Mouse (Mus musculus): ENCODE data around the gene Ugt1a10.
"Not testable (repeated sequence)": the region's sequence is repeated elsewhere in the genome, so short reads cannot be mapped to it uniquely, and the experiment has no call there.

The Ugt1a10 gene

DNA sequence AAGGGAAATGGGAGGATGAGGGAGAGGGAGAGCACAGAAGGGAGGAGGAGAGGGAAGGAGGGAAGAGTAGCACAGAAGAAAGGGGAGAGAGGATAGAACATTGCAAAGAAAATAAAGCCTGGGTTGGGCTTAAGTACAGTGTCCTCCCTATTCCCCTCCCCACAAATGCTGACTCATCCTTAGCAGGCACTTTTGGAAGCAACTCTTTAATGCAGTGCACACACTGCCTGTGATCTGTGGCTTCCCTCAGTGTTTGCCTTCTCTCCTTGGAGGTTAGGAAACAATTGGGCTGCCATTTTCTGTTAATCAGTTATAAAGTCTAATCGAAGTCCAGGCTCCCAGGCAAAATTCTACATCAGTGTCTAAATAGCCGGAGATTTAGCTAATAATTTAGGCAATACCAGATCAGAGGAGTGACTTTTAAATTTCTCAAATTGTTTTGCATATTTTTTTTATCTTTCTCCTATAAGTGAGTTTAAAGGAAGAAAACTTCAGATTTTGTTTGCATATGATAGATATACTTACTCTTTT, 53.9 kb downstream of the Ugt1a10 start:
- not testable (repeated sequence) for H3K36me3 ChIP-seq (ENCODE audit: control insufficient read depth, insufficient read depth, low read length, poor library complexity, severe bottlenecking); DNase-seq (ENCODE audit: low read depth, low spot score); H3K27me3 ChIP-seq (ENCODE audit: control insufficient read depth, insufficient read depth, low read length, poor library complexity, severe bottlenecking)

DNA sequence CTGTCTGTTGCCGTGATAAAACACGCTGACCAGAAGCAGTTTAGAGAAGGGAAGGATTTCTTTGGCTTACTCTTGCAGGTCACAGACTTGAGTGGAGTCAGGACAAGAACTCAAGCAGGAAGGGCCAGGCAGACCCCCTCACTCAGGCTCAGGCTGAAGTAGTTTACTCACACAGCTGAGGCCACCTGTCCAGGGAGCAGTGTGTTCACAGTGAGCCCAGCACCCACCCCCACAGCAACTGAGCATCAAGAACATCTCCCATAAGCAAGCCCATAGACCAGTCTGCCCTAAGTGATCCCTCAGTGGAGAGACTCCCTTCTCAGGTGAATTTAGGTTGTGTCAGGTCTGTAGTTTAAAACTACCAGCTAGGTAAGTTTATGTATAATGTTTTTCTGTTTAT, 54.4 kb downstream of the Ugt1a10 start:
- H3K36me3 ChIP-seq (ENCODE audit: control insufficient read depth, insufficient read depth, low read length, poor library complexity, severe bottlenecking); H3K27me3 ChIP-seq (ENCODE audit: control insufficient read depth, insufficient read depth, low read length, poor library complexity, severe bottlenecking); DNase-seq (ENCODE audit: low read depth, low spot score): not testable (repeated sequence)

DNA sequence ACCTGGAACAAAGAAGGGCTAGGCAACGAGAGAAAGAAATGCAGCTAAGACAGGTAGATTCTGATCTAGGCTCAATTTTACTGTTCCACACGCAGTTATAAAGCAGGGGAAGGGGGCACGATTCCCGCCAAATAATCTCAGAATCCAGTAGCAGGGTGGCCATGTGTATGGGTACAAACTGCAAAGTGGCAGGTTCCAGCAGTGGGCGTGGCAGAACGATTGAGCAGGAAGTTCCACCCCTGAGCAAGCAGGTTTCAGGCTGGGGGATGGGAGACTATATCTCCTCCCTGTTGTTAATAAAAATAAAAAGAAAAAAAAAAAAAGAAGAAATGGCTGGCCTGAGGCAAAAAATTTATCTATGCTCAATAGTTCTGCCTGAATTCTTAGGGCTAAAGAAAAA, 57.6 kb downstream of the Ugt1a10 start:
- not testable (repeated sequence) for DNase-seq (ENCODE audit: low read depth, low spot score); H3K27me3 ChIP-seq (ENCODE audit: control insufficient read depth, insufficient read depth, low read length, poor library complexity, severe bottlenecking); H3K36me3 ChIP-seq (ENCODE audit: control insufficient read depth, insufficient read depth, low read length, poor library complexity, severe bottlenecking)

DNA sequence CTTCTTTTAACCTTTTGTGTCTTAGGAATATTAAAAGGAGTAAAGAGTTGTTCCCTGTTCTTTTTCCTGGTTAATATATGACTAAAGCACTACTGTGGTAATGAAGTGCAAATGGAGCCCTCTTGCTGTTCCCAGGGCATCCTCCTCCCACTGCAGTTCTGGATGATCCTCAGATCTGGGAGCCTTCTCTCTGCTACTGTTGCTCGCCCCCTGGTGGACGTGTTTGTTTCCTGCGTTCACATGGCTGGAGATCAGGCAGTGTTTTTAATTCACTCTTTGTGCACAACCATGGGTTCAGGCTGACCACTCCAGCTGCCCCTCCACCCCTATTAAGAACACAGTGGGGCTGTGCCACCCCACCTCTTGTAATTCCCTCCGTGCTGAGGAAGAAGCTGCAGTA, 65.4 kb downstream of the Ugt1a10 start:
- not testable (repeated sequence) for H3K36me3 ChIP-seq (ENCODE audit: control insufficient read depth, insufficient read depth, low read length, poor library complexity, severe bottlenecking); DNase-seq (ENCODE audit: low read depth, low spot score); H3K27me3 ChIP-seq (ENCODE audit: control insufficient read depth, insufficient read depth, low read length, poor library complexity, severe bottlenecking)

DNA sequence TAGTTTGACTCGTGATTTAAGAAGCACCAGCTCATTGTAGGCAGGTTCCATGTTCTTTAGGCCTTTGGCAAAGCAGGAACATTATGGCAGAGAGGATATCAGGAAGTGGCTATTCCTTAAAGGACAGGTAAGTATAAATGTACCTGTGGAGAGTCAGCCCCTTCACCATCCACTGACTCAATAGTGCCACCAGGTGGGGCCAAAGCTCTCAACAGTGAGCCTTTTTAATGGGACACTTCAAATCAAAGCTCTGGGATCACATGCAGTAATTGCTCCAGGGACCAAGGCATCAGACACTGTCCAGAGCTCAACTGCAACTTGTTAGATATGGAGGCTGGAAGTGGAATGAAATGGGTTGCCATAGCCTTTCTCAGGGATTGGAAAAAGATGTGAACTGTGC, 66.3 kb downstream of the Ugt1a10 start:
- peak; percentile 11 for DNase-seq (ENCODE audit: low read depth, low spot score)
- H3K27me3 ChIP-seq (ENCODE audit: control insufficient read depth, insufficient read depth, low read length, poor library complexity, severe bottlenecking); H3K36me3 ChIP-seq (ENCODE audit: control insufficient read depth, insufficient read depth, low read length, poor library complexity, severe bottlenecking): not testable (repeated sequence)

DNA sequence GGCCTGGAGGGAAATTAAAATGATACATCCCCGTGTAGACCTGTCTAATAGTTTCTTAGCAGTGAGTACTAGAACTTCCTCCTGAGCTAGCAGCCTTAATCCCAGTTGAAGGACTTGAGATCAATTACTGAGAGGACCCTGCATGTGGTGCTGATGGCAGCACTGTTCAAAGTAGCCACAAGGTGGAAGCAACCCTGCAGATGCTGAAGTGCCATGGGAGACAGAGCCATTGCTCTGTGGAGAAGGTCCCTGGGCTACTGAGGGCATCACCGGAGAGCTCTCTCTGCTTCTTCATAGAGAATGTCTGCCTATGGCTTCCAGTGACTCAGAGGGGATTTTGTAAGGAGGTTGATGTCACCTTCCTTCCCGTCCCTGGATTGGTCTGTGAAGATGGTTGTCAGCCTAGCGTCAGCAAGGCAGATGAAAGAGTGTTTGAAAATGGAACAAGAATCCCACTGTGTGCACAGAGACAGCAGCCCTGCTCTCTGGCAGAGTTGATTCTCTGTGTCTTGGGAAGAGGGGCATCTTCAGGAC, 70.7 kb downstream of the Ugt1a10 start:
- H3K27me3 ChIP-seq (ENCODE audit: control insufficient read depth, insufficient read depth, low read length, poor library complexity, severe bottlenecking); DNase-seq (ENCODE audit: low read depth, low spot score); H3K36me3 ChIP-seq (ENCODE audit: control insufficient read depth, insufficient read depth, low read length, poor library complexity, severe bottlenecking): not testable (repeated sequence)

DNA sequence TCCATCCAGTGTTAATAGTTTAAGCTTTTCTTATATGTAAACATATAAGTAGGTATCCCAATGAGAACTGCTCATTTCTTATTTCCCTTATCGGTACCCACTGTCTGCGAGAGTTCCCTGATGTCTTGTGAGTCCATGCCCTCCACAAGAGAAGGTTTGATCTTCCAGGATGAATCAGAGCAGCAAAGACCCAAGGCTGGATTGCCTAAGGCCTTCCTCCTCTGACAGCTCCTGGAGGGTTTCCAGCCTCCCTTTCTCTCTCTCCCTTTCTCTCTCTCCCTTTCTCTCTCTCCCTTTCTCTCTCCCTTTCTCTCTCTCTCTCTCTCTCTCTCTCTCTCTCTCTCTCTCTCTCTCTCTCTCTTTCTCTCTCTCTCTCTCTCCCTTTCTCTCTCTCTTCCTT, 73.9 kb downstream of the Ugt1a10 start:
- DNase-seq (ENCODE audit: low read depth, low spot score); H3K27me3 ChIP-seq (ENCODE audit: control insufficient read depth, insufficient read depth, low read length, poor library complexity, severe bottlenecking): not testable (repeated sequence)

DNA sequence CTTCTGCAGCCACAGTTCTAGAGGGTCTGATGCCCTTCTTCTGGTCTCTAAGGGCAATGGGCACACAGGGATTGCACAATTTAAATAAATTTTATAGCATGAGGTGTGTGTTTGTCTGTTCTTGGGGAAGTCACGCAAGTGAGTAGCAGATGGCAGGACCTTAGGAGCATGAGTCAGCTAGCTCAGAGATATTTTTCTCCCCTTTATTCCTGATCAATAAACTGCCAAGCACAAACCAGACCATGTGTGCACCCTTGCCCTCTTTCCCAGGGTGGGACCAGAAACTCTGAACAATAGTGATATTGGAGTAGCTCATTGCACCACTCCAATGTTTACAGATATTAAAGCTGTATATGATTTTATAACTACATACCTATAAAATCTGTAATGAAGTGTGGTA, 75.0 kb downstream of the Ugt1a10 start:
- not testable (repeated sequence) for DNase-seq (ENCODE audit: low read depth, low spot score); H3K36me3 ChIP-seq (ENCODE audit: control insufficient read depth, insufficient read depth, low read length, poor library complexity, severe bottlenecking); H3K27me3 ChIP-seq (ENCODE audit: control insufficient read depth, insufficient read depth, low read length, poor library complexity, severe bottlenecking)

More for the DNA sequence above, 73.9 kb downstream of the Ugt1a10 start:
- H3K36me3 ChIP-seq (ENCODE audit: control insufficient read depth, insufficient read depth, low read length, poor library complexity, severe bottlenecking) = not testable (repeated sequence)

DNA sequence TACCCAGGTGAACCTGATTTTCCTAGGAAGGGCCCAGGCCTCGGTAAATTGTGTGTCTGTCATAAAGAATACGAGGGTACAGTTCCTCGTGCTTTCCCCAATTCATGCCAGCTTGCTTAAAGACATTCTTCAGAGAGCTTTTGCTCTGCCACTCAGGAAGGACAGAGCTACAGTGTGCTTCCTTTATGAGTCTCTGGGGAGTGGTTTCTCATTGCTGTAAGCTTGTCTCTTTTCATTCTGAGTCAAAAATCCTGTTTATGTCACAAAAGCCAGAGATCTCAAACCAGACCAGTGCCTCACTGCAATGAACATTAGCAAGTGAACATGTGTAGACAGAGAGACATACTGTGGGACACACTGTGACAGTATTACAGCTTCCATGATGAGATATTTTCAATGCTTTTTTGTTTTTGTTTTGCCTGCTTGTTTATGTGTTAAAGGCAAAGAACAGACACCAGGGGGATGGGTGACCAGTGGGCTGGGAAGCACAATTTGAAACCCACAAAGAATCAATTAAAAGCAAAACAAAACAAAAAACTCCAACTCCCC, 78.8 kb downstream of the Ugt1a10 start:
- DNase-seq (ENCODE audit: low read depth, low spot score) = no peak
- no peaks in the 10 kb centered on the region for H3K36me3 ChIP-seq (ENCODE audit: control insufficient read depth, insufficient read depth, low read length, poor library complexity, severe bottlenecking)
- H3K27me3 ChIP-seq (ENCODE audit: control insufficient read depth, insufficient read depth, low read length, poor library complexity, severe bottlenecking) = no peaks in the 10 kb centered on the region

DNA sequence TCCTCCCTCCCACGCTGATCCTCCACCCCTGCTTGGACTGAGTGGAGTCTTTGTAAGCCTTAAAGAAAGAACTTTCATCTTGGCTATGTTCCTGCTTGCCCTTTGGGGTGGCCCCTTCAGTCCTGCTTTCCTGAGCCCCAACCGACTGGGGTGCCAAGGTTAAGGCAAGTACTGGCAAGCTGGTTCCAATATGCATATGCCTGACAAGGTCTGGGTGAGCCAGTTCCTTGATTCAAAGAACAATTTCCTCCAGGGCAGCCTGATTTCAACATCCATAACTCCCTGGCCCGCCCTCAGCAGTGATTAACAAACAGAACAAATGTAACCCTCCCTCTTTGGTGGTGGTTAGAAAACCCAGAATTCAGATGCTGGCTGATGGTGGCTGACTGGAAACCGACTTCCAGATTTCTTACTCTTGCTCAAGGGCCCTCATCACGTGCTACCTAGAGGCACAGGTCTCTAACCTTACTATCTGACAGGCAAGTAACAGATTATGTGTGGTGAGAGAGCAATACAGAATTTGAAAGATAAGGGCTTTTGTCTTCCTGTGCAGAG, 79.3 kb downstream of the Ugt1a10 start, which contains the start of gene Ugt1a6a:
TSS of gene Ugt1a6a (plus strand) at position 353 of the 555 bp plus-strand sequence.
- not testable (repeated sequence) for H3K27me3 ChIP-seq (ENCODE audit: control insufficient read depth, insufficient read depth, low read length, poor library complexity, severe bottlenecking); H3K36me3 ChIP-seq (ENCODE audit: control insufficient read depth, insufficient read depth, low read length, poor library complexity, severe bottlenecking); DNase-seq (ENCODE audit: low read depth, low spot score)

DNA sequence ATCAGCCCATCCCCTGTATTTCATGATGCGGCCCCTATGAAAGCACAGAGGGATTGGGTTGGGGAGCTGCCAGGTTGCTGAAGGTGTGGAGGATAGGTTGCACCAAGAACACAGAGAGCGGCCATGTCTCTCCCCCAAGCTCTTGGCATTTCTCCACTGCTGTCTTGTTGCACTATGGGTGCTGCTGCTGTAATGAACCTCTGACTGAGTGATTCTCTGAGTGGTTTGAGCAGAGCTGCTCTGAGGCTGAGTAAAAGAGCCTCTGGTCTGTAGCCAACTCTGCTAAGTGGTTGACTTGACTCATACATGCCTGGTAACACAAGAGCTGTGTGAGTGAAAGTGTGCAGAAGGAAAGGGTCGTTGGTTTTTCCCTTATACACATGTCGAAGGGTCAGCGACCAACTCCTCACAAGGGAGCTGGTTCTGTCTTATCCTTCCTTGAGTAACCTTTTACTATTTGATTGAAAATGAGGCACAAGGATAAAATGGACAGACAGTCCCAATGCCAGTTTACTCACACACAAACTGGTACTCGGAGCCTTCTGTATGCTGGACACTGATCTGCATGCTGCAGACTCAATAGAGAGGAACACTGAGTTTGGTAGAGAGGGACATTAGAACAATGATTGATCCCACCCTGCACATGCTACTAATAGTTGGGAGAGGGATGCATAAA, 80.2 kb downstream of the Ugt1a10 start:
- not testable (repeated sequence) for H3K27me3 ChIP-seq (ENCODE audit: control insufficient read depth, insufficient read depth, low read length, poor library complexity, severe bottlenecking); H3K36me3 ChIP-seq (ENCODE audit: control insufficient read depth, insufficient read depth, low read length, poor library complexity, severe bottlenecking); DNase-seq (ENCODE audit: low read depth, low spot score)

DNA sequence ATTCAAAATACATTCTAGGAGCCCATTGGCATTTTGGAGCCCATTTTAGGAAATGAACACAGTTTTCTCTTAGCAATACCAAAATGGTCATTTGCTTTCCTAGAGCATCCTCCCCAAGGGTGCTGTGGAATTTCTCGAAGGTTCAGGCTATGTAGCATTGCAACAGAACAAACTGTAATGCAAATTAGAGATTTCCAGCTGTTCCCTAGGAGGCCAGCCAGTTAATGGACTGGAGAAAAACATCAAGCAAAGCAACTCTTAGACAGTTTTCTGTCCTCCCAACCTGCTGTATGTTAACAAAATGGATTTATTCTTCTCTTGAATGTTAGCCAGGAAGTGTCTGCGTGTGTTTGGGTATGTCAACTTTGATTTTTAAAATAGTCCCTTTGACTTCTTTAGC, 81.5 kb downstream of the Ugt1a10 start:
- DNase-seq (ENCODE audit: low read depth, low spot score) = no peak
- Histone ChIP-seq H3K27me3 (ENCODE audit: control insufficient read depth, insufficient read depth, low read length, poor library complexity, severe bottlenecking) (no peaks in the 10 kb centered on the region), H3K36me3 (ENCODE audit: control insufficient read depth, insufficient read depth, low read length, poor library complexity, severe bottlenecking) (no peaks in the 10 kb centered on the region)

DNA sequence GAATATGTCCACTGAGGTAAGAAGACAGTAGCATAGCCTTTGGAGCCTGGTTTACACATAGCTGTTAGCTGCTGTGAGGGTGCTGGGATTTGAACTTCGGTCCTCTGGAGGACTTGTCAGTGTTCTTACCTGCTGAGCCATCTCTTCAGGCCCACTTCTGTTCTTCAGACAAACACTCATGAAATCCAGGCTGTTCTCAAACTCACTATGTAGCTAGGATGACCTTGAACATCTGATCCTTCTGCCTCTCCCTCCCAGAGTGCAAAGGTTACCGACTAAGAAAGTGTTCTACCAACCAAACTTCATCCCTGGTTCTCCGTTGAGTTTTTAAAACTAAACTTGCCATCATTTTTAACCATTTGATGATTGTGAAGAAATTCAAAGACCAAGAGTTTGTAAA, 82.1 kb downstream of the Ugt1a10 start:
- DNase-seq (ENCODE audit: low read depth, low spot score) = no peak
- no peaks in the 10 kb centered on the region for H3K36me3 ChIP-seq (ENCODE audit: control insufficient read depth, insufficient read depth, low read length, poor library complexity, severe bottlenecking)
- H3K27me3 ChIP-seq (ENCODE audit: control insufficient read depth, insufficient read depth, low read length, poor library complexity, severe bottlenecking) = no peaks in the 10 kb centered on the region

DNA sequence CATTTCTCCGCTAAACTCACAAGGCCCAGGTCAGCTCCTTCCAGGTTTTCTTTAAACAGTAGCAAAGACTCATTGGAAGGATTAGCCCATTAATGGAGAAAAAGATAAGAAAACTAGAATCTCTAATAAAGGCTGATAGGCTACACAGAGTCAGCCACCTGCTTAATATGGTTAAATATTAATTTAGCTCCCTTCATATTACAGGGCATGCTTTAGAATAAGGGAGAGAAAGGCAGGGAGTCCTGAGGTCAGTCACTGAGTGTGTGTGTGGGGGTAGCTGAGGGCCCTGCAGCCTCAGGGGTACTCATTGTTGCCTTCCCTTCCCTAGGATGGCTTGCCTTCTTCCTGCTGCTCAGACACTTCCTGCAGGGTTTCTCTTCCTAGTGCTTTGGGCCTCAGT, 83.0 kb downstream of the Ugt1a10 start:
- no peak for DNase-seq (ENCODE audit: low read depth, low spot score)
- H3K36me3 ChIP-seq (ENCODE audit: control insufficient read depth, insufficient read depth, low read length, poor library complexity, severe bottlenecking) = no peaks in the 10 kb centered on the region

DNA sequence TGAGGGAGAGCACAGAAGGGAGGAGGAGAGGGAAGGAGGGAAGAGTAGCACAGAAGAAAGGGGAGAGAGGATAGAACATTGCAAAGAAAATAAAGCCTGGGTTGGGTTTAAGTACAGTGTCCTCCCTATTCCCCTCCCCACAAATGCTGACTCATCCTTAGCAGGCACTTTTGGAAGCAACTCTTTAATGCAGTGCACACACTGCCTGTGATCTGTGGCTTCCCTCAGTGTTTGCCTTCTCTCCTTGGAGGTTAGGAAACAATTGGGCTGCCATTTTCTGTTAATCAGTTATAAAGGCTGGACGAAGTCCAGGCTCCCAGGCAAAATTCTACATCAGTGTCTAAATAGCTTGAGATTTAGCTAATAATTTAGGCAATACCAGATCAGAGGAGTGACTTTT, 85.3 kb downstream of the Ugt1a10 start:
- not testable (repeated sequence) for H3K36me3 ChIP-seq (ENCODE audit: control insufficient read depth, insufficient read depth, low read length, poor library complexity, severe bottlenecking); H3K27me3 ChIP-seq (ENCODE audit: control insufficient read depth, insufficient read depth, low read length, poor library complexity, severe bottlenecking); DNase-seq (ENCODE audit: low read depth, low spot score)

More for the DNA sequence above, 83.0 kb downstream of the Ugt1a10 start:
- no peaks in the 10 kb centered on the region for H3K27me3 ChIP-seq (ENCODE audit: control insufficient read depth, insufficient read depth, low read length, poor library complexity, severe bottlenecking)
